Comparison of ENCODE assay signal across 12 mouse cellular contexts in genomic region chr10:37220434-37220833, GRCm38 (mm10).
A peak's percentile ranks its signal among the peaks of the same experiment; 100 is the strongest.
DNase-seq lines count a peak whose midpoint lies in the region; ATAC-seq and TF ChIP-seq lines count a peak whose summit lies in the region.
"Had no signal": no experiment of that assay in that cellular context is flagged by ENCODE, and none has a peak within 500 bp of the region (broad histone marks: within the 10 kb centered on the region; RNA-seq: fewer than 3 reads in every experiment).

No protein-coding gene starts in this region.

- no peak overlapping the region for H3K4me2 ChIP-seq in lung, embryonic 16.5 days (ENCODE audit: low read depth, low read length)
- H3K4me2 ChIP-seq in liver, embryonic 12.5 days = peak overlapping the region; percentile 37
- no peak overlapping the region for H3K4me2 ChIP-seq in midbrain, embryonic 13.5 days (replicated peaks)
- H3K4me2 ChIP-seq: embryonic facial prominence, embryonic 15.5 days; neural tube, embryonic 13.5 days had no signal

- 0 out of 2 replicates have a peak, but pooled peaks have one; percentile 23 for ATAC-seq in lung, embryonic 16.5 days (ENCODE audit: low read depth)
- ATAC-seq in liver, embryonic 12.5 days = peak; percentile 90
- ATAC-seq in midbrain, embryonic 13.5 days = no peak
- ATAC-seq in inflammation-experienced regulatory T-cells, adult 6 months = no peak

- TF ChIP-seq CTCF in heart, adult 2 months (IDR thresholded peaks at IDR 0.05) = no peak

- peaks cover 2% of the 10 kb centered on the region for H3K4me1 ChIP-seq in heart, adult 2 months (ENCODE audit: control insufficient read depth, insufficient read depth, low read length)
- H3K4me1 ChIP-seq in lung, embryonic 16.5 days (replicated peaks; ENCODE audit: control insufficient read depth, insufficient read depth, low read length) = peaks cover 6% of the 10 kb centered on the region
- H3K4me1 ChIP-seq in liver, embryonic 12.5 days = peaks cover 45% of the 10 kb centered on the region
- H3K4me1 ChIP-seq in midbrain, embryonic 13.5 days (replicated peaks) = no peaks in the 10 kb centered on the region
- H3K4me1 ChIP-seq: embryonic facial prominence, embryonic 15.5 days; neural tube, embryonic 13.5 days had no signal

- peak; percentile 17 to 21 for DNase-seq in heart, adult 2 months
- no peak for DNase-seq in heart, postnatal 36 days
- DNase-seq in lung, postnatal 4 days = no peak
- DNase-seq in yolk sac, embryonic 10.5 days (ENCODE audit: low spot score) = peak; percentile 70
- DNase-seq: cerebellum, postnatal 36 days had no signal

- intact Hi-C loops in heart, adult 2 months (cut with DNase I) = no loop called here
- intact Hi-C loops in heart, postnatal 36 days (cut with DNase I) = no loop called here

- no peaks in the 10 kb centered on the region for H3K36me3 ChIP-seq in heart, adult 2 months (ENCODE audit: control insufficient read depth, insufficient read depth, low read length)
- H3K36me3 ChIP-seq in lung, embryonic 16.5 days (ENCODE audit: control insufficient read depth, insufficient read depth, low read length) = no peaks in the 10 kb centered on the region
- no peaks in the 10 kb centered on the region for H3K36me3 ChIP-seq in liver, embryonic 12.5 days
- no peaks in the 10 kb centered on the region for H3K36me3 ChIP-seq in midbrain, embryonic 13.5 days
- H3K36me3 ChIP-seq: embryonic facial prominence, embryonic 15.5 days; neural tube, embryonic 13.5 days had no signal

- H3K9me3 ChIP-seq in lung, embryonic 16.5 days (ENCODE audit: control insufficient read depth, low read length) = no peaks in the 10 kb centered on the region
- no peaks in the 10 kb centered on the region for H3K9me3 ChIP-seq in liver, embryonic 12.5 days (replicated peaks)
- no peaks in the 10 kb centered on the region for H3K9me3 ChIP-seq in midbrain, embryonic 13.5 days
- H3K9me3 ChIP-seq: embryonic facial prominence, embryonic 15.5 days; neural tube, embryonic 13.5 days had no signal

- WGBS in heart, adult 2 months = 33% methylated on average over 3 of the region's 3 CpGs
- WGBS in lung, embryonic 16.5 days = 17% methylated on average over 3 of the region's 3 CpGs
- 7% methylated on average over 3 of the region's 3 CpGs for WGBS in liver, embryonic 12.5 days (ENCODE audit: insufficient replicate concordance)
- WGBS in midbrain, embryonic 13.5 days = 77% methylated on average over 3 of the region's 3 CpGs

- TF ChIP-seq EP300 in heart, adult 2 months (IDR thresholded peaks at IDR 0.05; ENCODE audit: insufficient read depth, low read depth, low read length) = no peak

- H3K79me2 ChIP-seq in heart, adult 2 months (replicated peaks; ENCODE audit: control insufficient read depth, insufficient read depth, low read length) = no peaks in the 10 kb centered on the region

- no peak overlapping the region for H3K4me3 ChIP-seq in heart, adult 2 months
- no peak overlapping the region for H3K4me3 ChIP-seq in lung, embryonic 16.5 days (ENCODE audit: low read length)
- H3K4me3 ChIP-seq in liver, embryonic 12.5 days = no peak overlapping the region
- no peak overlapping the region for H3K4me3 ChIP-seq in midbrain, embryonic 13.5 days (replicated peaks)
- H3K4me3 ChIP-seq: embryonic facial prominence, embryonic 15.5 days; left cerebral cortex, adult 2 months; neural tube, embryonic 13.5 days had no signal

- H3K27ac ChIP-seq in heart, adult 2 months = no peak overlapping the region; the same call in 1 of the 2 replicates
- no peak overlapping the region for H3K27ac ChIP-seq in lung, embryonic 16.5 days (ENCODE audit: low read length)
- peak overlapping the region; percentile 53 for H3K27ac ChIP-seq in liver, embryonic 12.5 days
- no peak overlapping the region for H3K27ac ChIP-seq in midbrain, embryonic 13.5 days
- H3K27ac ChIP-seq: embryonic facial prominence, embryonic 15.5 days; left cerebral cortex, adult 2 months; neural tube, embryonic 13.5 days had no signal

- H3K27me3 ChIP-seq in heart, adult 2 months (ENCODE audit: control insufficient read depth, insufficient read depth, low read length) = no peaks in the 10 kb centered on the region
- H3K27me3 ChIP-seq in lung, embryonic 16.5 days (ENCODE audit: control insufficient read depth, insufficient read depth, low read depth, low read length) = no peaks in the 10 kb centered on the region
- H3K27me3 ChIP-seq in liver, embryonic 12.5 days (replicated peaks) = no peaks in the 10 kb centered on the region
- H3K27me3 ChIP-seq in midbrain, embryonic 13.5 days = no peaks in the 10 kb centered on the region
- H3K27me3 ChIP-seq: embryonic facial prominence, embryonic 15.5 days; neural tube, embryonic 13.5 days had no signal

- TF ChIP-seq POLR2A in heart, adult 2 months (IDR thresholded peaks at IDR 0.05; ENCODE audit: insufficient read depth, low read depth, low read length) = no peak

- no peak overlapping the region for H3K9ac ChIP-seq in heart, adult 2 months (ENCODE audit: low read depth, low read length)
- no peak overlapping the region for H3K9ac ChIP-seq in lung, embryonic 16.5 days (ENCODE audit: low read length)
- no peak overlapping the region for H3K9ac ChIP-seq in liver, embryonic 12.5 days
- H3K9ac ChIP-seq in midbrain, embryonic 13.5 days (replicated peaks) = no peak overlapping the region
- H3K9ac ChIP-seq: embryonic facial prominence, embryonic 15.5 days; neural tube, embryonic 13.5 days had no signal

Comparison
In these comparisons a context has a peak if more than half of its experiments do, and no peak if none do; other contexts are left out.
1. DNase-seq: peak in heart, adult 2 months (2 of 2) and yolk sac, embryonic 10.5 days (single experiment); none in heart, postnatal 36 days (0 of 2) and lung, postnatal 4 days (0 of 2).
2. ATAC-seq: peak in lung, embryonic 16.5 days (single experiment) and liver, embryonic 12.5 days (single experiment); none in midbrain, embryonic 13.5 days (single experiment) and inflammation-experienced regulatory T-cells, adult 6 months (single experiment).